Mouse (Mus musculus): ENCODE measurements around the gene Ndufs2. TPM values are rescaled to one million over a fixed set of nuclear protein-coding genes. Genes with fewer than 3 reads are reported as not detected.

The Ndufs2 gene
- polyA plus RNA-seq, 1 experiment from 2014 or later = 234 TPM

- Histone ChIP-seq H3K36me3 (ENCODE audit: control insufficient read depth, insufficient read depth, low read length) (peaks cover 79% of the 10 kb centered on the region), H3K4me1 (ENCODE audit: control insufficient read depth, insufficient read depth, low read length) (no peaks in the 10 kb centered on the region), H3K27ac (ENCODE audit: low read depth, low read length) (no peak overlapping the region), H3K27me3 (ENCODE audit: control insufficient read depth, insufficient read depth, low read length) (no peaks in the 10 kb centered on the region), H3K4me3 (ENCODE audit: low read depth, low read length) (no peak overlapping the region), H3K9me3 (ENCODE audit: control insufficient read depth, low read length) (no peaks in the 10 kb centered on the region), H3K4me2 (ENCODE audit: low read depth, low read length) (no peak overlapping the region), H3K9ac (replicated peaks; ENCODE audit: low read depth, low read length) (no peak overlapping the region)
- ATAC-seq (ENCODE audit: low read depth) = no peak
- WGBS = 76% methylated on average over 14 of the region's 14 CpGs
These were observed 12.7 kb downstream of the Ndufs2 start for GRCm38 (mm10) chr1:171238463-171238862.

GRCm38 (mm10) chr1:171237438-171237837 lies 13.8 kb downstream of the Ndufs2 start:
- WGBS = 94% methylated on average over 6 of the region's 6 CpGs
- ATAC-seq (ENCODE audit: low read depth) = no peak
- Histone ChIP-seq H3K27me3 (ENCODE audit: control insufficient read depth, insufficient read depth, low read length) (no peaks in the 10 kb centered on the region), H3K27ac (ENCODE audit: low read depth, low read length) (no peak overlapping the region), H3K4me3 (ENCODE audit: low read depth, low read length) (no peak overlapping the region), H3K4me1 (ENCODE audit: control insufficient read depth, insufficient read depth, low read length) (no peaks in the 10 kb centered on the region), H3K9ac (replicated peaks; ENCODE audit: low read depth, low read length) (no peak overlapping the region), H3K4me2 (ENCODE audit: low read depth, low read length) (no peak overlapping the region), H3K36me3 (ENCODE audit: control insufficient read depth, insufficient read depth, low read length) (peaks cover 70% of the 10 kb centered on the region), H3K9me3 (ENCODE audit: control insufficient read depth, low read length) (no peaks in the 10 kb centered on the region)

GRCm38 (mm10) chr1:171235791-171236190 lies 15.4 kb downstream of the Ndufs2 start:
- Histone ChIP-seq H3K4me2 (ENCODE audit: low read depth, low read length) (no peak overlapping the region), H3K4me1 (ENCODE audit: control insufficient read depth, insufficient read depth, low read length) (no peaks in the 10 kb centered on the region), H3K4me3 (ENCODE audit: low read depth, low read length) (no peak overlapping the region), H3K27ac (ENCODE audit: low read depth, low read length) (no peak overlapping the region), H3K27me3 (ENCODE audit: control insufficient read depth, insufficient read depth, low read length) (no peaks in the 10 kb centered on the region), H3K36me3 (ENCODE audit: control insufficient read depth, insufficient read depth, low read length) (peaks cover 59% of the 10 kb centered on the region), H3K9ac (replicated peaks; ENCODE audit: low read depth, low read length) (no peak overlapping the region), H3K9me3 (ENCODE audit: control insufficient read depth, low read length) (no peaks in the 10 kb centered on the region)
- WGBS = 97% methylated on average over 4 of the region's 4 CpGs
- ATAC-seq (ENCODE audit: low read depth) = no peak

GRCm38 (mm10) chr1:171234538-171234937 lies 16.6 kb downstream of the Ndufs2 start:
- H3K27ac ChIP-seq (ENCODE audit: low read depth, low read length) = no peak overlapping the region
- H3K9me3 ChIP-seq (ENCODE audit: control insufficient read depth, low read length) = no peaks in the 10 kb centered on the region
- peaks cover 47% of the 10 kb centered on the region for H3K36me3 ChIP-seq (ENCODE audit: control insufficient read depth, insufficient read depth, low read length)
- H3K4me3 ChIP-seq (ENCODE audit: low read depth, low read length) = no peak overlapping the region
- 92% methylated on average over 4 of the region's 4 CpGs for WGBS
- ATAC-seq (ENCODE audit: low read depth) = no peak
- H3K27me3 ChIP-seq (ENCODE audit: control insufficient read depth, insufficient read depth, low read length) = no peaks in the 10 kb centered on the region
- H3K4me1 ChIP-seq (ENCODE audit: control insufficient read depth, insufficient read depth, low read length) = no peaks in the 10 kb centered on the region
- H3K9ac ChIP-seq (replicated peaks; ENCODE audit: low read depth, low read length) = no peak overlapping the region
- no peak overlapping the region for H3K4me2 ChIP-seq (ENCODE audit: low read depth, low read length)

GRCm38 (mm10) chr1:171234126-171234525 lies 17.1 kb downstream of the Ndufs2 start, which contains the start of gene Fcer1g:
Fcer1g (minus strand) TSS chr1:171234365.
- no peak within 1 kb of the TSS for H3K4me3 ChIP-seq (ENCODE audit: low read depth, low read length)
- H3K4me2 ChIP-seq (ENCODE audit: low read depth, low read length) = no peak within 1 kb of the TSS
- H3K27me3 ChIP-seq (ENCODE audit: control insufficient read depth, insufficient read depth, low read length) = no peaks in the 10 kb centered on the region
- H3K27ac ChIP-seq (ENCODE audit: low read depth, low read length) = no peak within 1 kb of the TSS
- no peak for ATAC-seq (ENCODE audit: low read depth)
- WGBS = 91% methylated on average over 14 of the region's 14 CpGs
- peaks cover 46% of the 10 kb centered on the region for H3K36me3 ChIP-seq (ENCODE audit: control insufficient read depth, insufficient read depth, low read length)
- no peak within 1 kb of the TSS for H3K9ac ChIP-seq (replicated peaks; ENCODE audit: low read depth, low read length)
- no peaks in the 10 kb centered on the region for H3K9me3 ChIP-seq (ENCODE audit: control insufficient read depth, low read length)
- H3K4me1 ChIP-seq (ENCODE audit: control insufficient read depth, insufficient read depth, low read length) = no peaks in the 10 kb centered on the region

DNA sequence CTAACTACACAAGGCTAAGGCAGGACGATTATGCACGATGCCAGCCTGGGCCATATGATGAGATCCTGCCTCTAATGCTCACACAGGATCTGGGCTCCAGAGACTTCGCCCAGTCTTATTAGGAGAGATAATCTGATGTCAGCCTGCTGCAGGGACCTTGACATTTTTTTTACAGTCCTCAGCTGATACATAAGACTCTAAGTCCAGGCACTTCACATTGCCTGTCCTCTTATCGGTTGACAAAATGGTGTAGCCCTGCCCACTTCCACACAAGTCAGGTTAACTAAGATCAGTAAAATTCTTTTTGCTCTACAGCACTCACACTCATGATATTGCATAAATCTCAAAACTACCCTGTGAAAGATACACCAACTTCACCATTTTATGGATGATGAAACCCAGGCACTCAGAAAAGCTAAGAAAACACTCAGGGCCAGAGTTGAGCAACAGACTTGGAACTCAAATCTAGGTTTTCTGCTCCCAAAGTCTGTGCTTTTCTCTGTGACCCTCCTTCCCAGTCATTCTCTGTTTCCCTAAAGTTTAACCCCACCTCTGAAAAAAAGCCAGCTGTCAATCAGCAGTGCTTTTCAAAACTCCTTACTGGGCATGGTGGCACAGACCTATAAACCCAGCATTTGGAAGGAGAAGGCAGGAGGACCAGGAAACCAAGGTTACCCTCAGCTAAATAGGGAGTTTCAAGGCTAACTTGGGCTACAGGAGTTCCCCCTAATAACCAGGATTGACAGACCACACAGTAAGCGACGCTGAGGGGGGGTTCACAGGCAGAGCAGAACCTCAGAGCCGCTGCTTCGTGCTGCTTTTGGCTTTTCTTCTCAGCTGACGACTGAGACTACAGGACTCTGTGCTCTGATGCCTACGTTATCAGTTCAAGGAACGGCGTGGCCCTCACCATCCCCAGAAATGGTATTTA lies 18.1 kb downstream of the Ndufs2 start:
- Histone ChIP-seq H3K27ac (ENCODE audit: low read depth, low read length) (no peak overlapping the region), H3K9ac (replicated peaks; ENCODE audit: low read depth, low read length) (no peak overlapping the region), H3K9me3 (ENCODE audit: control insufficient read depth, low read length) (no peaks in the 10 kb centered on the region), H3K4me3 (ENCODE audit: low read depth, low read length) (no peak overlapping the region), H3K27me3 (ENCODE audit: control insufficient read depth, insufficient read depth, low read length) (no peaks in the 10 kb centered on the region), H3K36me3 (ENCODE audit: control insufficient read depth, insufficient read depth, low read length) (peaks cover 39% of the 10 kb centered on the region), H3K4me1 (ENCODE audit: control insufficient read depth, insufficient read depth, low read length) (no peaks in the 10 kb centered on the region), H3K4me2 (ENCODE audit: low read depth, low read length) (no peak overlapping the region)
- ATAC-seq (ENCODE audit: low read depth) = no peak
- whole genome bisulfite sequencing = 87% methylated on average over 12 of the region's 12 CpGs

GRCm38 (mm10) chr1:171232348-171232747 lies 18.8 kb downstream of the Ndufs2 start:
- ATAC-seq (ENCODE audit: low read depth) = no peak
- Histone ChIP-seq H3K9ac (replicated peaks; ENCODE audit: low read depth, low read length) (no peak overlapping the region), H3K27ac (ENCODE audit: low read depth, low read length) (no peak overlapping the region), H3K36me3 (ENCODE audit: control insufficient read depth, insufficient read depth, low read length) (peaks cover 32% of the 10 kb centered on the region), H3K4me3 (ENCODE audit: low read depth, low read length) (no peak overlapping the region), H3K4me2 (ENCODE audit: low read depth, low read length) (no peak overlapping the region), H3K27me3 (ENCODE audit: control insufficient read depth, insufficient read depth, low read length) (no peaks in the 10 kb centered on the region), H3K9me3 (ENCODE audit: control insufficient read depth, low read length) (no peaks in the 10 kb centered on the region), H3K4me1 (ENCODE audit: control insufficient read depth, insufficient read depth, low read length) (no peaks in the 10 kb centered on the region)
- WGBS = 91% methylated on average over 5 of the region's 5 CpGs

- Histone ChIP-seq H3K27ac (ENCODE audit: low read depth, low read length) (no peak overlapping the region), H3K4me2 (ENCODE audit: low read depth, low read length) (no peak overlapping the region), H3K4me3 (ENCODE audit: low read depth, low read length) (no peak overlapping the region), H3K4me1 (ENCODE audit: control insufficient read depth, insufficient read depth, low read length) (no peaks in the 10 kb centered on the region), H3K36me3 (ENCODE audit: control insufficient read depth, insufficient read depth, low read length) (peaks cover 27% of the 10 kb centered on the region), H3K9ac (replicated peaks; ENCODE audit: low read depth, low read length) (no peak overlapping the region), H3K27me3 (ENCODE audit: control insufficient read depth, insufficient read depth, low read length) (no peaks in the 10 kb centered on the region), H3K9me3 (ENCODE audit: control insufficient read depth, low read length) (no peaks in the 10 kb centered on the region)
- no peak for ATAC-seq (ENCODE audit: low read depth)
- 82% methylated on average over 4 of the region's 4 CpGs for WGBS
These were observed 19.3 kb downstream of the Ndufs2 start for GRCm38 (mm10) chr1:171231844-171232243.

DNA sequence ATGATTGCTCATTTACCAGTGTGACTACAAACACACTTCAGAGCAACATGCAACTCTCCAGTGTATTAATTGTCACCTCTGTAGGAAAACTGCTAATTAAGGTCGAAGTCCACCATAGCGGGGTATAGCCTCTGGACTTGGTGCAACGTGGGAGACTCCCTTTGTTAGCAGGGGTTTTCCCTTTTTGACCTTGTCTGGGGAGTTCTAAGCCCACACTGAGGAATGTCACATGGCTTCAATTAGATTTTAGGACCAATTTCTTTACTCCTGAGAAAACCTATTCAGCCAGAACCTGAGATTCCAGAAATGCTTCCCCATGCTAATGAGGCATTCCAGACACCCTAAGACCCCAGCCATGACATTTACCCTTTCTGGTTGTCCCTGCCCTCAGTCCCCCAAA lies 21.0 kb downstream of the Ndufs2 start:
- no peak for ATAC-seq (ENCODE audit: low read depth)
- H3K27me3 ChIP-seq (ENCODE audit: control insufficient read depth, insufficient read depth, low read length) = no peaks in the 10 kb centered on the region
- peaks cover 11% of the 10 kb centered on the region for H3K36me3 ChIP-seq (ENCODE audit: control insufficient read depth, insufficient read depth, low read length)
- H3K27ac ChIP-seq (ENCODE audit: low read depth, low read length) = no peak overlapping the region
- no peaks in the 10 kb centered on the region for H3K4me1 ChIP-seq (ENCODE audit: control insufficient read depth, insufficient read depth, low read length)
- WGBS = 76% methylated on average over 3 of the region's 3 CpGs
- no peak overlapping the region for H3K9ac ChIP-seq (replicated peaks; ENCODE audit: low read depth, low read length)
- H3K4me3 ChIP-seq (ENCODE audit: low read depth, low read length) = no peak overlapping the region
- H3K9me3 ChIP-seq (ENCODE audit: control insufficient read depth, low read length) = no peaks in the 10 kb centered on the region
- no peak overlapping the region for H3K4me2 ChIP-seq (ENCODE audit: low read depth, low read length)

Data from neural tube, embryonic 14.5 days (tissue).